Mouse (Mus musculus) B cell, adult (primary cell): ENCODE data around the gene Dcun1d3. TPM values are rescaled to one million over a fixed set of nuclear protein-coding genes. Genes with fewer than 3 reads are reported as not detected.

ENCODE experiments used
- total RNA-seq: library from RNA; stranded (reverse); gene quantifications from 4 replicates; pipeline ENCODE4 v1.2.4, GENCODE M21; 2023; ENCODE audit not compliant: inconsistent age

Dcun1d3 gene
- 10.7 to 15.7 TPM (median 11.8 TPM) in 4 replicates for total RNA-seq

DNA sequence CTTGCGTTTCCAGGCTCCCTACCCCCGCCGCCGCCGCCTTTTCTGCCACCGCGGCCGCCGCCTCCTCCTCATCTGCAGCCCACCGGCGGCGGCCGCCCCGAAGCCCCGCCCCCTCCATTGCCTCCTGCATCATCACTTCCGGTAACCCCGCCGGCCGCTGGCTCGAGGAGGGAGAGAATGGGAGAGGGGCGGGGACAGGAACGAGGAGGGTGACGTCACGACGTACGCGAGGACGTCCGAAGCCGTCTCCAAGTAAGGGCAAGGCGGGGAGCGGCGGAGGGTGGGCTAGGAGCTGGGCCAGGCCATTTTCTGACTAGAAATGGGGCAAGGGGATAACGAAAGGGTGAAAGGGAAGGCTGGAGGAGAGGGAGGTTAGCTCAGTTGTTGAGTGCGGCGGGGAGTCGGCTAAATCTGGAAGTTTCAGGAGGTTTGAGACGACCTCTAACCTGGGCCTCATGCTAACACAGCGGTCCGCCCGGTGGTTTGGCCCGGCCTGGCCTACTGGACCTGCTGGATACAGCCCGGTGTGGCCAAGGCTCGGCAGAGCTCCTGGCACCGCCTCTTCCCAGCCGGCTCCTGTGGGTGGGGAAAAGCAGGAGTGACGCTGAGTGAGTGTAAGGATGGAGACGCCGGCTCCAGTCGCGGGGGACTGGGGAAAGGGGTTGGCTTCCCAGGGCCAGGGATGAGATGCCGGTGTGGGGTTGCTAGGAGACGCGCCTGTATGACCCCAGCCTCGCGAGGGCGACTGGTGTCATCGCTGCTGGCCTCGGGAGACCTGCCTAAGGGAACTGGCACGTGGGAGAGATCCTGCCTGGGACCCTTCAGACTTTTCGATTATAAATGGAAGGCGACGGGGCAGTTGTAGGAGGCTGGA lies at the start of gene Dcun1d3, which contains the start of gene Lyrm1:
TSS of gene Dcun1d3 (minus strand) at position 660 of the 874 bp plus-strand sequence.
TSS of gene Lyrm1 (plus strand) at position 223 of the 874 bp plus-strand sequence.

Other genes starting within 250 kb of the Dcun1d3 start
- not detected in 4 replicates for gene Acsm4, start 206.3 kb downstream of the Dcun1d3 start, total RNA-seq
- gene Thumpd1, start 175.5 kb downstream of the Dcun1d3 start, total RNA-seq, result 86.9 to 92.3 TPM (median 90.9 TPM) in 4 replicates
- not detected in 4 replicates for gene Acsm3, start 135.4 kb downstream of the Dcun1d3 start, total RNA-seq
- 6.6 to 10.3 TPM (median 8.9 TPM) in 4 replicates for gene Rexo5, start 102.3 kb downstream of the Dcun1d3 start, total RNA-seq
- gene Eri2, start 102.2 kb downstream of the Dcun1d3 start, total RNA-seq, result 3.7 to 4.5 TPM (median 4.2 TPM) in 4 replicates
- 1.5 to 5.1 TPM (median 4.1 TPM) in 4 replicates for gene Lyrm1, start 437 bp downstream of the Dcun1d3 start, total RNA-seq
- gene Dnah3, start 199.0 kb upstream of the Dcun1d3 start, total RNA-seq, result not detected in 4 replicates
- 0.81 to 1.5 TPM (median 1.4 TPM) in 4 replicates for gene Tmem159, start 206.1 kb upstream of the Dcun1d3 start, total RNA-seq
- gene Zp2, start 249.0 kb upstream of the Dcun1d3 start, total RNA-seq, result not detected in 4 replicates